Mouse (Mus musculus) midbrain, embryonic 10.5 days (tissue): ENCODE measurements around the gene Soat2. TPM values are rescaled to one million over a fixed set of nuclear protein-coding genes. Genes with fewer than 3 reads are reported as not detected.

Source experiments
- DNase-seq: peaks from one replicate; pipeline ENCODE4 v3.0.0-alpha.2; 2017; ENCODE audit warnings: low spot score
- H3K27ac ChIP-seq: fragments of 300-500 bp; sonication (generic); replicated peaks from 2 replicates; pipeline ENCODE4 v1.5.1; 2016; ENCODE audit warnings: mild to moderate bottlenecking
- H3K27me3 ChIP-seq: fragments of 300-500 bp; sonication (generic); 2 replicates; pipeline ENCODE4 v1.6.1; 2016; ENCODE audit warnings: low read depth, mild to moderate bottlenecking; ENCODE audit not compliant: poor library complexity, severe bottlenecking
- H3K36me3 ChIP-seq: fragments of 300-500 bp; sonication (generic); 2 replicates; pipeline ENCODE4 v1.6.1; 2016; ENCODE audit warnings: mild to moderate bottlenecking, moderate library complexity
- H3K4me1 ChIP-seq: fragments of 300-500 bp; sonication (generic); 2 replicates; pipeline ENCODE4 v1.6.1; 2016
- H3K4me3 ChIP-seq: fragments of 300-500 bp; sonication (generic); 2 replicates; pipeline ENCODE4 v1.5.1; 2016; ENCODE audit warnings: mild to moderate bottlenecking, moderate library complexity
- H3K9me3 ChIP-seq: fragments of 300-500 bp; sonication (generic); replicated peaks from 2 replicates; pipeline ENCODE4 v1.6.1; 2016; ENCODE audit warnings: mild to moderate bottlenecking
- WGBS: fragments of 180-500 bp; shearing (Covaris S2); methylation state at CpG from one replicate; pipeline ENCODE4 v1.1.7; 2016; 5-methylcytosine and 5-hydroxymethylcytosine counted together
- polyA plus RNA-seq: library from polyadenylated mRNA; unstranded; fragments of >200 nt; fragmentation: Nextera tagmentation; extraction: Ambion mirVana; gene quantifications from 2 replicates; pipeline ENCODE4 v1.2.1, GENCODE M21; 2016

Soat2 gene
- polyA plus RNA-seq, 1 experiment from 2014 or later, result 0.20 TPM

DNA sequence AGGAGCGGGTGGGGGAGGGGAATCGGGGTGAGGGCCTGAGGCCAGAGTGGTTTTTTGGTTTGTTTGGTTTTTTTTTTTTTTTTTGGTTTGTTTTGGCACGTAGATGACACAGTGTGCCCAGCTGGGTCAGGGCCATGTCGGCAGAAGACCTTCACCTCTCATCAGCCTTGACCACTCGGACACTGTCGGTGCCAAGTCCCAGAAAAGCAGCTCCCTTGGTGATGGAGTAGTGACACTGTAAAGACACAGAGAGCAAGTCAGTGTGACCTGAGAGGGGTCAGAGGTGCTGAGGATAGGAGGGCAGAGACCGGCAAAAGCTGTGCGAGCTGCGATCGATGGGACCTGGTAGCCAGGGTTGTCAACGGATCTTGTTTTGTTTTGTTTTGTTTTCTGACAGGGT lies 35.9 kb downstream of the Soat2 start:
- Histone ChIP-seq H3K9me3 (no peaks in the 10 kb centered on the region), H3K4me1 (peaks cover 14% of the 10 kb centered on the region), H3K36me3 (peaks cover 31% of the 10 kb centered on the region; the same call in 1 of the 2 replicates), H3K27ac (no peak overlapping the region), H3K4me3 (no peak overlapping the region), H3K27me3 (no peaks in the 10 kb centered on the region)
- DNase-seq, result no peak
- WGBS, result 84% methylated on average over 11 of the region's 11 CpGs

DNA sequence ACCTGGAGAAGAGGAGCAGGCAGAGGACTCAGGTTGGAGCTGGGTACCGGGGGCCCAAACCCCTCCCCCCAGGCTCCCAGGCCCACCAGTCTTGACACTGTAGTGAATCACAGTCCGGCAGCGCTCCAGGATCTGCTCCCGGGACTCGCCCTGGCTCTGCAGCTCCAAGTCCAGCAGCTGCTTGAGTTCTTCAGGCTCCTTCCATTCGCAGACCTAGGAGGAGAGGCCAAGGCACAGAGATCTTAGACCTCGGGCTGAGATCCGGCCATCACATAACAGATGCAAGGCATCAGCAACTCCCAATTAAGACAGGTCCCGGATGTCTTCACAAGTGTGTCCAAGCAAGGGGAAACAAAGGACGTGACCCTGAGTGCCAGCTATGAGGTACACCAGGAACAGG lies 37.8 kb downstream of the Soat2 start:
- H3K36me3 ChIP-seq, result peaks cover 29% of the 10 kb centered on the region; the same call in 1 of the 2 replicates
- 94% methylated on average over 10 of the region's 10 CpGs for WGBS
- H3K27ac ChIP-seq, result peak overlapping the region; percentile 14; the same call in 1 of the 2 replicates
- H3K4me3 ChIP-seq, result no peak overlapping the region
- no peak for DNase-seq
- H3K9me3 ChIP-seq, result no peaks in the 10 kb centered on the region
- no peaks in the 10 kb centered on the region for H3K27me3 ChIP-seq
- H3K4me1 ChIP-seq, result peaks cover 32% of the 10 kb centered on the region

DNA sequence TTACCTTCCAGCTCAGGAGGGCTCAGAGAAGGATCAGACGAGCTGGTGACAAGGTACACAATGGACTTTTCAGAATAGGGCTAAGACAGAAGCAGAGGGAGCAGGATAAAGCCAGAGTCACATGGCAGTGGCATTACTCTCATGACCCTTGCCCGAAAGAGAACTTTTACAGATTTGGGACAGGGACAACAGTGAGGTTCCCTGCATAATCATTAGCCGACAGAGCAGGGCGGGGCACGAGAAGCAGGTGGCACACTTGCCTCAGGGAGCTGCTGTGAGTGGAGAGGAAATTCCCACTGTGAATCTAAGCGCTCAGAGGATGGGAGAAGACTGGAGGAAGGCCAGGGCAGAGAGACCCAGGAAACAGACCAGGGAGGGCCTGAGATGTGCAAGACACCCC lies 38.6 kb downstream of the Soat2 start:
- H3K36me3 ChIP-seq, result peaks cover 24% of the 10 kb centered on the region; the same call in 1 of the 2 replicates
- 68% methylated on average over 6 of the region's 6 CpGs for WGBS
- H3K4me3 ChIP-seq, result no peak overlapping the region
- H3K27ac ChIP-seq, result no peak overlapping the region
- peaks cover 32% of the 10 kb centered on the region for H3K4me1 ChIP-seq
- H3K9me3 ChIP-seq, result no peaks in the 10 kb centered on the region
- DNase-seq, result no peak
- no peaks in the 10 kb centered on the region for H3K27me3 ChIP-seq

DNA sequence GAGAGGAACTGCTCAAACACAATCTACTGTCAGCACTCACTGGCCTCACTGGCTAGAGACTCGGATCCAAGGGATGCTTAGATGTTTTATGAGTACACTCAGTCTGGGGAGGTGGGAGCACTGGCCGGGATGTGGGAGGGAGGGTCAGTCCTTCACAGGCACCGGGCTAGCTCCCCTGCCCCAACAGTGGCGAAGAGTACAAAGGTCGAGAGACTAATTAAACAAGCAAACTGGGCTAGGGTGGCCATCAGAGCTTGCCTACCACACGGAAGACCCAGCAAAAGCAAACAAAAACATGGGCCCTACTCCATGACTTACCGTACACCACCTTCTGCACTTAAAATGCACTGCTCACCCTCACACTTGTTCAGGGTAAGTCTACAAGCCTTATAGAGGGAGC lies 41.4 kb downstream of the Soat2 start:
- H3K9me3 ChIP-seq, result no peaks in the 10 kb centered on the region
- no peak overlapping the region for H3K4me3 ChIP-seq
- 74% methylated on average over 7 of the region's 7 CpGs for WGBS
- H3K4me1 ChIP-seq, result peaks cover 32% of the 10 kb centered on the region
- no peak for DNase-seq
- H3K36me3 ChIP-seq, result peaks cover 6% of the 10 kb centered on the region; the same call in 1 of the 2 replicates
- H3K27ac ChIP-seq, result no peak overlapping the region
- no peaks in the 10 kb centered on the region for H3K27me3 ChIP-seq

DNA sequence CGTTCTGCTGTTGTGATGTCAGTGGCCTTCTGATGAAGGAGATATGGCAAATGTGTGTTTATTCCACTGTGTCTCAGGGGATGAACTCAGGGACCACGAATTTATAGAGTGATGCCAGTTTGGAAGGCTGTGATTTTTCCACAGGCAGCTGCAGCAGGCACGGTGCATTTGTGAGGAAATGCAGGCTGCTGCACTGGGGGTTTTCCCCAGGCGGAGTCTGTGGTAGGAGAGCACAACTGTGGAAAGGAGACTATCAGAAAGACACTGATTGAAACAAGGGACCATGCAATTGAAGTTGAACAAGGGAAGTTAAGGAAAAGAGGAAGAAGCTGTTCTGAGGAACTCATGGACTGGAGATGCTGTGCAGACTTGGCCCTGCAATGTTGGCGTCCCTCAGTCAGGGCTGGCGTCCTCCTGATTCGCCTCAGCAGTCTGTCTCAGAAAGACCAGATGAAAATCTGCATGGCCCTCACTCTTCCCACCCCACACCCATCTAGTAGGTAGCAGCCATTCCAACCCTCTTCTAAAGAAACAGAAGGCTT lies 42.0 kb downstream of the Soat2 start:
- no peak for DNase-seq
- H3K36me3 ChIP-seq, result 0 out of 2 replicates have a peak, but pooled peaks cover 3% of the 10 kb centered on the region
- no peaks in the 10 kb centered on the region for H3K27me3 ChIP-seq

DNA sequence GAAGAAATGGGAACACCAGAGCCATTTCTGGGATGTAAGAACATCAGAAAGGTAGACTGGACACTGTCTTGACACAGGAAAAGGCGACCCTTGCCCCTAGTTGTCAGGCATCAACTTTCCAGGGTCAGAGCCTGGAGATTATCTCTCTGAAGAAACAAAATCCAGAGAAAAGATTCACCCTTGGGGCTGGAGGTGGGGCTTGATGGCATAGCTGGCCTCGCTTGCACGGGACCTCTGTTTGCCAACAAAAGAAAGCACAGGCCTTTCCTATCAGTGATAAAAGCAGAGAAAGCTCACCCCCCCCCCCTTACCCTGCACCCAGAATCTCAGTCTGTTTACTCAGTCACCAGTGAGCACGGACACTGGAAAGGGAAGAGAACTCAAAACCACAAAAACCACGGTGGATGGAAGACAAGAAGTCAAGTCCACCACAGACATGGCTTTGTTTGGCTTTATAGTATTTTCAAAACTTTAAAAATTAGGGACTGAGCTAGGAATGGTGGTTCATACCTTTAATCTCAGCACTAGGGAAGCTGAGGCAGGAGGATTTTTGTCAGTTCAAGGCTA lies 42.6 kb downstream of the Soat2 start:
- Histone ChIP-seq H3K9me3 (no peaks in the 10 kb centered on the region), H3K27me3 (no peaks in the 10 kb centered on the region), H3K4me3 (no peak overlapping the region), H3K36me3 (no peaks in the 10 kb centered on the region), H3K27ac (0 out of 2 replicates have a peak overlapping the region, but pooled peaks have one; percentile 46), H3K4me1 (peaks cover 29% of the 10 kb centered on the region)
- whole genome bisulfite sequencing, result 58% methylated on average over 5 of the region's 5 CpGs
- DNase-seq, result no peak

More for the DNA sequence above, 42.0 kb downstream of the Soat2 start:
- no peaks in the 10 kb centered on the region for H3K9me3 ChIP-seq
- H3K27ac ChIP-seq, result 0 out of 2 replicates have a peak overlapping the region, but pooled peaks have one; percentile 46
- H3K4me3 ChIP-seq, result no peak overlapping the region
- peaks cover 32% of the 10 kb centered on the region for H3K4me1 ChIP-seq
- 81% methylated on average over 7 of the region's 7 CpGs for WGBS

DNA sequence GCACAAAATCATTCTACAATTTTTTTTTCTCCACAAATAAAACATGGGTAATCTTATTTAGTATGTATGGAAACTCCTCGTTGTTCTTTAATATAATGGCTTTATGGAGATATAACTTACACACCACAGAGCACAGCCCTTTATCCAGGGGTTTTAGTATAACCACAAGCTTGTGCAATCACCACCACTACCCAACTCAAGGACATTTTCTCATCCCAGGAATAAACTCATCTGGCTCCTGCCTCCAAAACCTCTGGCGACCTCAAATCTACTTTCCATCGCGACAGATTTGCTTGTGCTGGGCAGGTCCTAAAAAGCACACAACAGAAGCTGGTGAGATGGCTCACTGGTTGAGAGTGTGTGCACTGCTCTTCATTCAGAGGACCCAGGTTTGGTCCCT lies 43.3 kb downstream of the Soat2 start:
- Histone ChIP-seq H3K9me3 (no peaks in the 10 kb centered on the region), H3K4me3 (no peak overlapping the region), H3K36me3 (no peaks in the 10 kb centered on the region), H3K27ac (no peak overlapping the region), H3K27me3 (no peaks in the 10 kb centered on the region), H3K4me1 (peaks cover 23% of the 10 kb centered on the region)
- 89% methylated on average over 4 of the region's 4 CpGs for WGBS
- DNase-seq, result no peak

DNA sequence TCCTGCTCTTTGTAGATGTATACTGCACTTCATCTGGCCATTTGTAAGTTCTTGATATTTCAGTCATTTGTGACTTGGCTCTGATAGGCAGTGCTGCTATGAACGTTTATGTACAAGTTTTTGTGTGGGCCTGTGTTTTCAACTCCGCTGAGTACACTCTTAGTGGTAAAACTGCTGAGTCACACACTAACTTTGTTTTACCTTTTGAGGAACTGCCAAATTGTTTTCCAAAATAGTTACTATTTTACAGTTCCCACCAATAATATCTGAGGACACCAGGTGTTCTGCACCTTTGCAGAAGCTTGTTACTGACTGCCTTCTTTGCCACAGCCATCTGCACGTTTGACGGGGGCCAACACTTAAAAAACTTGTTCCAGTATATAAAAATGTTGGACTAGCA lies 44.1 kb downstream of the Soat2 start:
- Histone ChIP-seq H3K27me3 (no peaks in the 10 kb centered on the region), H3K9me3 (no peaks in the 10 kb centered on the region), H3K4me1 (peaks cover 22% of the 10 kb centered on the region), H3K36me3 (no peaks in the 10 kb centered on the region), H3K4me3 (no peak overlapping the region), H3K27ac (no peak overlapping the region)
- DNase-seq, result no peak
- 91% methylated on average over 4 of the region's 4 CpGs for WGBS

DNA sequence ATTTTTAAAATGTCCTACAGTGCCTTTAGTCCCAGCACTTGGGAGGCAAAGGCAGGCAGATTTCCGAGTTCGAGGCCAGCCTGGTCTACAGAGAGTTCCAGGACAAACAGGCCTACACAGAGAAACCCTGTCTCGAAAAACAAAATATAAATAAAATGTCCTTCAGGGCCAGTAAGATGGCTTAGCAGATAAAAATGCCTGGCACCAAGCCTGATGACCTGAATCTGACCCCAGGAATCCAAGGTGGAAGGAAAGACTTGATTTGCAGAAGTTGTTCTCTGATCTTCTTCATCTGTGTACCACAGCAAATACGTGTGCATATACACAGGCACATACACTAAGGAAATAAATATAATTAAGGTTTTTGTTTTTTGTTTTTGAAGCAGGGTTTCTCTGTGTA lies 45.0 kb downstream of the Soat2 start:
- Histone ChIP-seq H3K27ac (no peak overlapping the region), H3K27me3 (no peaks in the 10 kb centered on the region), H3K9me3 (no peaks in the 10 kb centered on the region), H3K36me3 (no peaks in the 10 kb centered on the region), H3K4me1 (peaks cover 22% of the 10 kb centered on the region), H3K4me3 (no peak overlapping the region)
- WGBS, result 87% methylated on average over 4 of the region's 4 CpGs
- no peak for DNase-seq

DNA sequence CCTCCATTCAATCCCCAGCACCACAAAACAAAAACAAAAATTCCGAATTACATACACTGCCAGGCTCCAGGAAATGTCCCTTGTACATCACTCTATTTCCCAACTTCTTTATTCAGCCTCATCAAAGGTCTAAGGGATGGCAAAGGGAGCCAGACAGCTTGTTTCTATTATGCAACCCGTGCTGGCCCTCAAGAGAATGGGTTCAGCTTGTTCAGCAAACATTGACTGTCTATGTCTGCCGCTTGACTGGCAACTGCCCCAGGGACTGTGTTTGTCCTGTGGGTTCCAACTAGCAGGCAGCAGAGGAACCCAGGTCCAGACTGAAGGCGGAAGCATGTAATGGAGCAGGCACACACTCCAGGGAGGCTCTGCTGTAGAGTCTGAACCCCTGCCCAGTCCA lies 48.5 kb downstream of the Soat2 start:
- Histone ChIP-seq H3K9me3 (no peaks in the 10 kb centered on the region), H3K27ac (no peak overlapping the region), H3K4me1 (peaks cover 12% of the 10 kb centered on the region), H3K27me3 (no peaks in the 10 kb centered on the region), H3K36me3 (no peaks in the 10 kb centered on the region), H3K4me3 (no peak overlapping the region)
- WGBS, result 87% methylated on average over 4 of the region's 4 CpGs
- no peak for DNase-seq

DNA sequence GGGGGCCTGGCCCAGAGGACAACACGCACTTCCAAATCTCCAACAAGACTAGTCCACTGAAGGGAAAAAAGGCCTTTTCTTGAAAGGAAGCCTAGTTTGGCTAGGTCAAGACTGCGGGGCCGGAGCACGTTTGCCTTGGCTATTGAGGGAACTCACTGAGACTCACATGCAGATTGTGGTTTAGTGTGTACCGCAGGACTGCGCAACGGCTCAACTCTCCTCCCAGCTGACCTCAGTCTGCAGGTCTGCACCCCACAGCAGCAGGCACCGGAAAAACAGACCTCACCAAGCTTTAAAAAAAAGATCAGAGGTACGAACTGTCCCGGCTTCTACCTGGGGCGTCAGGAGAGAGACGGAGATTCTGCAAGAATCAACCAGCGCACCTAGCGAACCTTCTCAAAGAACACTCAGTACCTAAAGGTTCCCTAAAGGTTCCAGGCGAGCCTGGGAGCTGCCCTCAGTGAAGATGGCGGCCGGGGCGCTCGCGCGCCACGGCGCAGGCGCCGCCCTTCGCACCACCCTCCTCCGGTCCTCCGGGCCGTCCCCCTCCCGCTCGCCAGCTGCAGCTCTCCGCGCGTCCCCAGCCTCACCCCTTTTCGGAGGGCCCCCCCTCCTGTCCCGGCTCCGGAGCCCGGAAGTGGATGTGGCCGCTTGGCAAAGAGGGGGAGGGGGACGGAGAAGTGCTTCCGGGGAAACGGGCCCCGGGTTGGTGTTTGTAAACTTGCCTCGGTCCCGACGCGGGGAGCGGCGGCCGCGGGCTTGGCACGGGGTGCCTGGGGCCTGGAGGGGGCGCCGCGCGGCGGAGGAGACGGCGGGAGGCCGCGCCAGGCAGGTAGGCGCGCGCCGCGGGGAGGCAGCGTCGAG lies 52.9 kb downstream of the Soat2 start, which contains the start of gene Zfp740:
Gene Zfp740 (plus strand): TSS at position 279 of the 864 bp plus-strand sequence.
- no peaks in the 10 kb centered on the region for H3K9me3 ChIP-seq
- peaks cover 36% of the 10 kb centered on the region for H3K36me3 ChIP-seq
- H3K4me3 ChIP-seq, result peak within 1 kb of the TSS; percentile 84
- no peaks in the 10 kb centered on the region for H3K27me3 ChIP-seq
- peak within 1 kb of the TSS; percentile 98 for H3K27ac ChIP-seq
- peak; percentile 98 for DNase-seq
- WGBS, result under 1% methylated on average over 54 of the region's 68 CpGs
- H3K4me1 ChIP-seq, result peaks cover 33% of the 10 kb centered on the region

DNA sequence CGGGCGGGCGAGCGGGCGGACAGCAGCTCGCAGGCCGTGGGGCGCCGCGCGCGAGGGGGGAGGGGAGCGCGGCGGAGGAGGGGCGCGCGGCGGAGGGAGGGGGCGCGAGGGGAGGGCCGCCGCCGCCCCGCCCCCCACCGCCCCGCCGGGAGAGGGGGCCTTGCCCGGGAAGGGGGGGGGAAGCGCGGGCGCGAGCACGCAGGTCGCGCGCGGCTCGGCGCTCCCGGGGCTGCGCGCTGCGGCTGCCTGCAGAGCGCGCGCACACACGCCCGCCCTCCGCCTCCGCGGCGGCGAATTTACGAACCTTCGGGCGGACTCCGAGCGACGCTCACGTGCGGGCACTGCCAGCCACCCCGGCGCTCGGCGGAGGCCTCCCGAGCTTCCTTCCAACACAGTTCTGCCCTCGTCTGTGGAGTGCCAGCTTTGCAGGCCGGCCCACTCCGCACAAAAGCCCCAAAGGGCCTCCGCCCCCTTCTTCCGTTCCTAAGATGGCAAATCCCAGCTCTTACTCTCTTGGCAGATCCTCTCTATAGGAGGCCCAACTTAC lies 53.6 kb downstream of the Soat2 start:
- Histone ChIP-seq H3K4me3 (peak overlapping the region; percentile 84), H3K4me1 (peaks cover 33% of the 10 kb centered on the region), H3K36me3 (peaks cover 43% of the 10 kb centered on the region), H3K27ac (peak overlapping the region; percentile 98), H3K27me3 (no peaks in the 10 kb centered on the region), H3K9me3 (no peaks in the 10 kb centered on the region)
- under 1% methylated on average over 34 of the region's 72 CpGs for WGBS
- DNase-seq, result peak; percentile 70
